Mouse (Mus musculus): Measurements from ENCODE around the gene Psmb3.

Gene Psmb3

GRCm38 (mm10) chr11:97669268-97669667, 33.9 kb upstream of the Psmb3 start:
- DNase-seq, result no peak

GRCm38 (mm10) chr11:97669829-97670228, 33.4 kb upstream of the Psmb3 start:
- peak; percentile 69 for DNase-seq

- no peak for DNase-seq
These were observed 32.7 kb upstream of the Psmb3 start for GRCm38 (mm10) chr11:97670234-97671176.

DNA sequence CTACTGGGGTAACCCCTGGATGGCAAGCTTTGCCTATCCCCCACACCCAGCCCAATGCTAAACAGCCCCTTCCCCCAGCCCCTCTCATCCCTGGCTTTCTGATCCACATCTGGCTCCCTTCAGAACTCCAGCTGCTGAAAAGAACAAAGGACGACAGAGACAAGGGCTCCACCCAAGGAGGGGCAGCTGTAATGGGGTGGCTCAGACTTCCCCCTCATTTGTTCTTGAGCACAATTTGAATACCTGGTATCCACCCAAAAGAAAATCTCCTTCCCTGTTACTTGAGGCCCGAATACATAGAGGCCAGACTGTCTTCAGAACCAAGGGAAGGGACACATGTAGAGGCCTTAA, 32.0 kb upstream of the Psmb3 start:
- DNase-seq, result no peak

- DNase-seq, result no peak
These were observed 30.1 kb upstream of the Psmb3 start for GRCm38 (mm10) chr11:97673148-97673547.

- no peak for DNase-seq
These were observed 27.0 kb upstream of the Psmb3 start for GRCm38 (mm10) chr11:97676050-97676754.

DNA sequence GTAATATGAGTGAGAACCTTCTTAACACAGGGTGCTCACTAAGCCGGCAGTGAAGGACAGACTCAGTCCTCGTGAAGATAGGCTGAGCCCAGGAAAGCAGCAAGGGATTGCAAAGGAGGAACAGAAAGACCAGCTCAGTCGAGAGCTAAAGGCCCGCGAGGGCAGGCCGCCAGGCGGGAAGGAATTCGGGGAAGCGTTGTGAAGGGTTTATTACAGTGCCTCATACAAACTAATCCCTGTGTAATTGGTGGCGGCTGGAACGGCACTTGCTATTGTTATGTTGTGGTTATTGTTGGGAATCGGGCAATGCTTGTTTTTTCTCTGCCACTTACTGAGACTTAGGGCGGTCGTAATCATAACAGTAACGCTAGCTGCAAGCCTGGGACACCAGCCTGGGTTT, 25.8 kb upstream of the Psmb3 start:
- no peak for DNase-seq

DNA sequence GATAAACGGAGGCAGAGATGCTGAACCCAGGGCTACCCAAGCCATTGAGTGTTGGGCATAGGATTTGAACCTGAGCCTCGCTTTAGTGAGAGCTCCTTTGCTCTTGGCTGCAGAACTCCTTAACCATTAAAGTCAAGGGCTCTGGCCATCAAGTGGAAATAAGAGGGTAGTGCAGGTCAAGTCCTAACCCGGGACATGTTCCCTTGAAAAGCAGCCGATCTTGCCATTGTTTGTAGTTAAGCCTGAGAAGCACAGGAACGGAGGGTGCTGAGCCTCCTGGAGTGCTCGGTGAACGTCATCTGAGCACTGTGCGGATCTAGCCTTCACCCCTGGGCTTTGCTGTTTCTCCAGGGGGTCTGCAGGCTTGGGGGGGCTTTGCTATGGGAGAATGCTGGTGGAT, 25.4 kb upstream of the Psmb3 start:
- DNase-seq, result no peak

GRCm38 (mm10) chr11:97678301-97678700, 24.9 kb upstream of the Psmb3 start:
- no peak for DNase-seq

- no peak for DNase-seq
These were observed 22.8 kb upstream of the Psmb3 start for GRCm38 (mm10) chr11:97680430-97680829.

DNA sequence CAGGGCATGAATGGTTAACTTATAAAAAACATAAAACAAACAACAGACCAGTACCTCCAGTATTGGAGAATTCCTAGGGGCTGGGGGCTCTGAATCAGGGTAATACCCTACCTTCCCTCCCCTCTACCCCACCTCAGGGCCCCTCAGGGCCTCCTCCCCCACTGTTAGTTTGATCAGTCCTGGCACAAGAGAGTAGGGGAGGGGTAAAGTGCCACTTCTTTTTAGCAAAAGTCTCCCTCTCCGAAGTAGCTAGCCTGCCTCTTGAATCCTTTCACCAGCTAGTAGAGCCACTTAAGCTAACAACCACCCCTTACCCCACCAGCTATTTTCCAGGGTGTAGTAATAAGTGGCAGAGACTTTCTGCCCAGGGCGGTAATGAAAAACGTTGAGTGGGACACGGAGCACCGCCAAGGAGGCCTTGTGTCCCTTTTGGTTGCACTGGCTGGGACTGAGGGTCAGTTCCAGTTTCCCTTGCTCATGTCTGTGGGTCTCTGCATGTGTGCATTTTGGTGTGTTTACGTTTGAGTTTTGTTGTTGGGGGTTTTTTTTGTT, 20.6 kb upstream of the Psmb3 start:
- no peak for DNase-seq

GRCm38 (mm10) chr11:97684063-97684680, 19.0 kb upstream of the Psmb3 start:
- DNase-seq, result no peak

- no peak for DNase-seq
These were observed 18.4 kb upstream of the Psmb3 start for GRCm38 (mm10) chr11:97684766-97685165.

DNA sequence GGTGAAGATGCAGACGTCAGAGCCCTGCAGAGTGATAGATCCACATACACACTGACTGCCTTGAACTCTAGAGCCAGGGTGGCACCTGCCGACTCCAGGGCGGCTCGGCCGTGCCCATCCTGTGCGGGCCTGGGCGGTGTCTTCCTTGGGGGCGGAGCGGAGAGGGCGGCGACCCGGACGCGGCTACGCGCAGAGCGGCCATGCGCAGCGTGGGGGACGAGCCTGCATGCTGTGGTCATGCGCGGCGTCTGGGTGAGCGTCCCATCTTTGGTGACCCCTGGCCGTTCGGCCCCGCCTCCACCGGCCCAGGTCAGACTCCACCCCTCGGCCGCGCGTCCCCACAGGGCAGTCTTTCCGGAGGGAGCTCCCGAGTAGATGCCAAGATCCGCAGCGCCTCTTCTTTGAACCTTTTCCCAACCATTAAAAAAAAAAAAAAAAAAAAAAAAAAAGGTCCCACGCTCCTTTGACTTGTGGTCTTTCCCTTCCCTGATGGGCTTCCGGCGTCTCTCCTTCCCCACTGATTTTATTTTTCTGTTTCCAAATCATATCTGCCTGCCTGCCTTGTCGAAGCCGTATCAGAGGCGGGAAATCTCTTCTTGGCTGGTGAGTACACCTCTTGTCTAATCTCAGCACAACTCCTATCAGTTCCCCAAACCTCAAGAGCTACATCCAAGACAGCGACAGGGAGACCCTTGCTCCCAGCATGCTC, 17.4 kb upstream of the Psmb3 start, which contains the start of gene Cisd3:
TSS of gene Cisd3 (plus strand) at position 214 of the 709 bp plus-strand sequence.
- DNase-seq, result peak; percentile 92

GRCm38 (mm10) chr11:97686322-97686908, 16.8 kb upstream of the Psmb3 start:
- DNase-seq, result no peak

- no peak for DNase-seq
These were observed 16.1 kb upstream of the Psmb3 start for GRCm38 (mm10) chr11:97687061-97687460.

- no peak for DNase-seq
These were observed 13.3 kb upstream of the Psmb3 start for GRCm38 (mm10) chr11:97689861-97690260.

DNA sequence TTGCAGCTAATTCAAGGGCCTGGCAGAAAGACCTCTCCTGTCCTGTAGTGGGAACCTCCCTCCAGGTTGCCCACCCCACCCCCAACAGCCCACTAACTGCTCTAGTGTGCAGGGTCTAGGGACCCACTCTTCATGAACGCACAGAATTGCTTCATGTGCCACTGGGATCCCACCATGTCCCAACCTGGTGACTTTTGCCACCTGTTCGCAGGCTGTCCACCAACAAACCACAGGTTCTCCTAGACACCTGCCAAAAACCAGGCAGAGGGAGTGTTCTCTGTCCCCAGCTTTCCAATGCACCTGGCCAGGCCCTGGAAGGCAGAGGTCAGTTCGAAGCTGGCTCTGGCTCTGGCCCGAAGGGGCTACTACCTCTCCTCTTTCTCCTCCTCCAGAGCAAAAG, 8.8 kb upstream of the Psmb3 start:
- DNase-seq, result no peak

GRCm38 (mm10) chr11:97694921-97695711, 8.1 kb upstream of the Psmb3 start:
- peak; percentile 73 for DNase-seq

DNA sequence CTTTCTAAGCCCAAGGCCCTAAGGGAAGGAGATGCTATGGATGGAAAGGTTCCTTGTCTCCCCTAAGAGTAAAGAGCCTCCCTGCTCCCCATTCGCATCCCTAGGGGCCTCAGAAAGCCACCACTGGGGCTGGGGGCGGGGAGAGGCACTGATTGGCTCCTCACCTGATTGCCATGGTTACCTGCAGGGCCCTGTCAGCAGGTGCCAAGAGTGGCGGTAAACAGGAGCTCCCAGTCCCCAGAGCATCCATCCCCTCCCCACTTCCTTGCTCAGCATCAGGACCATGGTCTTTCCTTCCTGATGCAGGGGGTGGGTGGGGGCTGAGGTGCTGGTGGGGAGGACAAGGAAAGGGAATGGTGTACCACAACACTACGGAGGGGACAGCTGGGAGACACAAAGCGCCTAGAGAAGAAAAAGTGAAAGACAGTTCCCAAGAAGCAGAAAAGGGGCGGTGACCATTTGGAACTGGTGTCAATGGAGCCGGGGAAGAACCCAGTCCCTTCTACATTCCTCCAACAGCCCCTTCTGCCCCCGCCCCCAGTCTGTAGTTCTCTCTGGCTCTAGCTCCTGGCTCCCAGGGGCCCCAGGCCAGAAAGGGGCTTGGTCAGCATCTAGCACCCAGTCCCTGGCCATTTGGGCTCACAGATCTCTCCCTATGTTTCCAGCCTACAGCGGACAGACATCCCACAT, 7.3 kb upstream of the Psmb3 start:
- no peak for DNase-seq

DNA sequence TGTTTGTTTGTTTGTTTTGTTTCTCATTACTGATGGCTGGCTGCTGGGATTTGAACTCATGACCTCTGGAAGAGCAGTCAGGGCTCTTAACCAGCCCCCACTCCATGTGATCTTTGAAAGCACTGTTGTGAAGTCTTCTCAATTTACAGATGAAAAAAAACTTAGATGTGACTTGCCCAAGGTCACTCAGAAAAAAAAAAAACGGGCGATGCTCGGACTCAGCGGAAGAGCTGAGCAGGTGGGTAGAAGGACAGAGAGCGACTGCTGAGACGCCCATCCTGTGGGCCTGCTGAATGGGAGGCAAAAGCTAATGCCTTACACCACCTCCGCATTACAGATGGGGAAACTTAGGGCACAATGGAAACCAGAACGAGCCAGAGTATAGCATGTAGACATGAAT, 6.5 kb upstream of the Psmb3 start:
- no peak for DNase-seq

All from cerebellum, adult 9-10 months (tissue).